Mouse (Mus musculus): ENCODE measurements around the gene Mtf2. TPM values are rescaled to one million over a fixed set of nuclear protein-coding genes. Genes with fewer than 3 reads are reported as not detected.

The Mtf2 gene
- polyA plus RNA-seq (2012; rRNA removed) = 1.4 and 1.6 TPM in 2 replicates

DNA sequence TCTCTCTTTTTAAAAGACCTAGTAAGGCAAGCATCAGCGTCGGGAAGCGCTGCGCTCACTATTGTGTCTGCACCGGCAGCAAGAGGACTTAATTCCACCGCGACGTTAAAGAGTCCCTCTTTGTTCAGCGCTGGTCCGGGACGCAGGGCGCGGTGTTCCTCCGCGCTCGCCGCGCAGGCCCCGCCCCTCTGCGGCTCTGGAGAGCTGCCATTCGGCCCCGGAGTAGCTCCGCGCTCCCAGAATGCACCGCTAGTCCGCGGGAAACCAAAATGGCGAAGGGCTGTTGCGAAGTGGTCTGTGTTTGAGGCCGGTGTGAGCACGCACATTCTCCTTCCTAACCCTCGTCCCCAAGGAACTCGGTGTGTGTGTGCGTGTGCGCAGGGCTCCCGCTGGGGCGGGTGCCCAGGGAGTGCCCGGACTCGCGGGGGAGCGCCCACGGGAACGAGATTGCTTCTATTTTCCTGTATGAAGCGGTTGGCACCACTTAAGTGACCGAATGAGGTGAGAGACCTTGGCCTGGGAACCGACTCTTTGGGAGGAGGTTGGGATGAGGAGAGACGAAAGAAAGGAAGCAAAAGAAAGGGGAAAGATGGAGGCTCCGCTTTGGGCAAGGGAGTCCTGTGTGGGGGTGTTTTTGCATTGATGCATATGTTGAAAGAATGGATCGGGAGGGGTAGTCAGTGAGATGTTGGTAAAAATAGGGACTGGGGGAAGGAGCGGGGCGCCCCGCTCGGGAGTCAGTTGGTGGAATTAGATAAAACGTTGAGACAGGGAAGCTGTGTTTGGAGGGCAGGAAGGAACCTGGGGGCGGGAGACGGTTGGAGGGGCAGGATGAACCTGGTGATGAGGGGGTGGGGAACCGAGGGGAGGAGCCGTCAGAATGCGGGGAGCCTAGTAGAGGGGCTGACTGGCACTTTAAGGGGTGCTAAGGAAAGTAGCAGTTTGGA, at the start of gene Mtf2:
Gene Mtf2 (plus strand): TSS at position 210 of the 947 bp plus-strand sequence.

DNA sequence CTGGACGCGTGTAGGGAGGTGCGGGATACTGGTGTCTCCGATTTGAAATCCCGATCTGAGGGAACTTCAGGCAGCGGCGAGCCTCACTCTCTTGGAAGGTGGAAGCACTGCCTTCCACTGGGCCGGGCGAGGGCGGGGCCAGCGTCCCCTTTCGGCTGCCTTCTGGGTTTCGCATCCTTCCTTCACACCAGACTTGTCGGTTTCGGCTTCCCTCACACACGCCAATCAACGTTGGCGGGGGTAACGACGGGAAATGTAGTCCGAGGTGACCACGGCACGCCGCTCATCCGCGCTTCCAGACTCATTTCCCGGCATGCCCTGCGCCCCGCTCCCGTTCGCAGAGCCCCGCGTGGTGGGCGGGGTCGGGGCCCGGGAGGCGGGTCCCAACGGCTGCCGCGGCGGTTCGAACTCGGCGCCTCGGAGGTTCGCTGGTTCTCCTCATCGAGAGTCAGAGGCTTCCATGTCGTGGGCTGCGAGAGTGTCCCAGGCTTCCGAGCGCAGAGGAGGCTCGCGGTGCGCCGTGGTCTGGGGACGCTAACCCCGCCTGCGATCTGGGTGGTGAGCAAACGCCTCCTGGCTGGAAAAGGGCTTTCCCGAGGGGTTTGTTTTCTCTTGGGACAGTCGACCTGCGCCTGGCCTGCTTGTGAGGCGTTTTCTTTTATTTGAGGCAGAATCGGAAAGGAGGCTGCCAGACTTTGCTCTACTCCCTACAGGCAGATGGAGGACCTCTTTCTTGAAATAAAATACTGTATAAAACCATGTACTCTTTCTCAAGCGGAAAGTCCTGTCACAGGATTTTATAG, 67.2 kb downstream of the Mtf2 start, which contains the start of the genes Tmed5 and Ccdc18:
Gene Tmed5 (minus strand): TSS at position 180 of the 803 bp plus-strand sequence.
Gene Ccdc18 (plus strand): TSS at position 435 of the 803 bp plus-strand sequence.

Other genes starting within 250 kb of the Mtf2 start
- not detected in 2 replicates for gene Ube2d2b, start 235.6 kb upstream of the Mtf2 start, polyA plus RNA-seq (2012; rRNA removed)
- gene Evi5, start 190.6 kb upstream of the Mtf2 start, polyA plus RNA-seq (2012; rRNA removed) = 2.8 and 3.6 TPM in 2 replicates
- 2.8 and 7.8 TPM in 2 replicates for gene Rpl5, start 165.2 kb upstream of the Mtf2 start, polyA plus RNA-seq (2012; rRNA removed)
- gene Fam69a, start 78.6 kb upstream of the Mtf2 start, polyA plus RNA-seq (2012; rRNA removed) = 0.11 and 0.23 TPM in 2 replicates
- 67.3 and 72.9 TPM in 2 replicates for gene Tmed5, start 66.9 kb downstream of the Mtf2 start, polyA plus RNA-seq (2012; rRNA removed)
- gene Ccdc18, start 67.2 kb downstream of the Mtf2 start, polyA plus RNA-seq (2012; rRNA removed) = not detected in 2 replicates
- 7.7 and 9.8 TPM in 2 replicates for gene Dr1, start 203.2 kb downstream of the Mtf2 start, polyA plus RNA-seq (2012; rRNA removed)
- gene Pigg, start 246.9 kb downstream of the Mtf2 start, polyA plus RNA-seq (2012; rRNA removed) = 2.2 and 2.9 TPM in 2 replicates

Measured in stomach, adult 2 months (tissue).